Mouse (Mus musculus) cerebellum, postnatal 4 days (tissue): ENCODE results near the gene Phyhipl.
A peak's percentile ranks its signal among the peaks of the same experiment; 100 is the strongest.

ENCODE experiments used
- DNase-seq, 2 experiments: peaks; one replicate each; pipeline ENCODE4 v3.0.0; 2022; ENCODE audit warnings: low spot score in 2 of 2, mixed read lengths in 1 of 2

Gene Phyhipl

DNA sequence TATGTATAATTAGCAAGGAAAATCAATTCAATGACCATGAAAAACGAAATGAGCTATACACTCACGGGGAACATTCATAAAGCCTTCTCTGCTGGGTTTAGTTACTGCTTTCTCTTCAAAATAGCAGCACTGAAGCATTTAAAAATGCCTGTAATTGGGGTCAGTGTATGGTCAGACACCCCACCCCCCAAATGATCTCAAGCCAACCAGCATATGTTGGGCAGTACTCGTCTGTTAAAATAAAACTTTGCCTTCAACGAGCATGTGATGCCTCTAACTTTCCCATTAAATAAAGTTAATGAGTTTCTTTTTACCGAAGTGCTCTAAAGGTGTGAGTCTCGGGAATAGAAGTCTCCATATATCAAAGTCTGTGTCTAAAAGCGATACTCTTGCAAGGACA is at the start of gene Phyhipl:
Gene Phyhipl (minus strand): TSS at position 138 of the 400 bp plus-strand sequence.
- DNase-seq = no peak

DNA sequence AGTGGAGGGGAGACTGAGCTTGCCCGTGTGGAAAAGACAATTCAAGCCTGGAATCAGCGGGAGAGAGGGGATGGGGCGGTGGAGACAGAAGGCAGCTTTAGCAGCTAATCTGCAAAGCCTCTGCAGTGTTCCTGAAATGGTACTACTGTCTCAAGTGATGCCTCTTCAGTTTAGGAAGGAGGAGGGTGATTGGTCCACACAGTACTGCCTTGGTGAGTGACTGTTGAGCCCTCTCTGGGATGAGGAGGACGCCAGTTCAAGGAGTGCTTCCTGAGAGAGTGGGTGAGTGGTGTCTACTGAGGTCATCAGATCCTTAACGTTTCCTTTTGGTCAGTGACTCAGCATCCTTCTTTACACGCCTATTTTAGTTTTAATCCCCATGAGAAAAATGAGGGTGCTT is 47.4 kb upstream of the Phyhipl start:
- no peak for DNase-seq

DNA sequence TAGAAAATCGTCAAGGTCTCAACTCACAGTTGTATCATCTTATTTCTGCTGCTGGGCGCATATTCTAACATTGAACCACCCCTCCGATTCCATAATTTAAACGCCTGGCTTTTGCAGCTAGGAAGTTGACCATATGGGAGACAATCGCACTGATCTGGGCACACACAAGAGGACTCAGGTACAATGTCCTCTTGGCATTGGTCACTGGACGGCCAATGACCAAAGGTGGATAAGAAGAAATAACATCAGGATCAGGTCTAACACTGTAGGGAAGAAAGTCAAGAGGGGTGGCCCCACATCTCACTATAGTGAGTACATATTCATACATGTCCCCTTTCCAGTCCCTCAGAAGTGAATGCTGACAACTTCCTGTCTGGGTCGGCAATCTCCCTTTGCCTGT is 43.8 kb upstream of the Phyhipl start:
- no peak for DNase-seq

DNA sequence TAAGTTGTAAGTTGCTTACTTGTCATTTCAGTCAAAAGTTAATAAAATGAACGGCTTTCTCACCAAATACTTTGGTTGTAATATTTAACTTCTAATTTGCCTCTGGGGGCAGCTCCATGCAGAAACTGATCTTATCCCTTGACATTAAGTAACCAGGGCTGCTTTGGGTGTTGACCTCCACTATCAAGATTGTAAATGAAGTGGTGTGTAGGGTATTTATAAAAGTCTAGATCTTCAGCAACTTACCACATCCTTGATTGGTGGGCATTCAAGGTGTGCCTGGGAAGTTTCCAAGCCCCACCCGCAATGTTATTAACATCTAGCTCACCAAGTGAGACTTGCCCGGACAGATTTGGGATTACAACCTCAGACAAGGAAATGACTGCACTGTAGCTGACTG is 42.2 kb upstream of the Phyhipl start:
- DNase-seq = no peak

DNA sequence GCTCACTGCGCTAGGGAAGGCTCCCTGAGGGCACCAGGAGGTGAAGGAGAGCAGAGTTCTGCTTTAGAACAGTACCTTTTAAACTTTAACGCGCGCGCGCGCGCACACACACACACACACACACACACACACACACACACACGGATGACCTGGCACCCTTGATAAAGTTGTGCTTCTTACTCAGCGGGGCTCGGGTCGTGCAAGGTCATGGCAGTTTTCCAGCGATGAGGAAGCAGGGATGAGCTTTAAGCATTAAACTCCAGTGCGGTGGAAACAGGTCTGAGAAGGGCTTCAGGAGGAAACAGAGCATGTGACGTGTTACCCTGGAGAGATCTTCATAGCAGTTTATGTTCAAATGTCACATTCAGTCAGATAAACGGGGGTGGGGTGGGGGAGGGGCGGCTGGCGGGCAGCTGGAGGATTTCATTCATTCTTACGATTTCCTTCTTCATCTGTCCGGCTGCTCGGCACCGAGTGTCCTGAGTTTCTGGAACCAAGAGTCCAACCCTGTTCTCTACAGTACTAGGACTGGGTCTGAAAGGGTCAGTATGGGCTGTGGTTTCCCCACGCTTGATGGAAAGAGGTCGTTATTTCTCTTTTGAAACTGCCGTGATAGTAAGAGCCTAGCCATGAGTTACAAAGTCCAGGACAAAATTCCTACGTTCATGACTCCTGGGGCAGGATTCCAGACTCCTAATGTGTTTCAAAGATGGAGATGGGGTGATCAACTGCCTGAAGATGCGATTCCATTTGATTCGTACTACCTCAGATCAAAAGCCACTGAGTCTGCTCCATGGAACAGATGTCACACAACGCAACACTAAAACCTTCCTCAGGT is 41.2 kb upstream of the Phyhipl start:
- no peak for DNase-seq

DNA sequence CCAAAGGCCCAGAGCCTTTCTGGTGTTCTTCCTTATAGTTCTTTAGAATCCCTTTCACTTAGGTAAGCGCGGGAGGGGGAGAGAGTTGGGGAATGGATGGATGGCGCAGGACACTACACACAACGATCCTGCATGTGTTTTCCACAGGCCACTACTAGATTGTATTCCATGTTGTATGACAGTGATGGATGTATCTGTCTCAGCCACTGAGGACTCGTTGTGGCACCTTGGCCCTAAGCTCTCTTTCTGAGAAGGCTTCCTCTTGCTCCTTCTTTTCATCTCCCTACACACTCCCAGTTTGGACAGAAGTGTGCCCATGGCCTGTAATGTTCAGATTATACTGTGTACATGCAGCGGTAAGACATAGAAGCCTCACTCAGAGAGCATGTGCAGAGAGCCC is 33.6 kb upstream of the Phyhipl start:
- DNase-seq = no peak

DNA sequence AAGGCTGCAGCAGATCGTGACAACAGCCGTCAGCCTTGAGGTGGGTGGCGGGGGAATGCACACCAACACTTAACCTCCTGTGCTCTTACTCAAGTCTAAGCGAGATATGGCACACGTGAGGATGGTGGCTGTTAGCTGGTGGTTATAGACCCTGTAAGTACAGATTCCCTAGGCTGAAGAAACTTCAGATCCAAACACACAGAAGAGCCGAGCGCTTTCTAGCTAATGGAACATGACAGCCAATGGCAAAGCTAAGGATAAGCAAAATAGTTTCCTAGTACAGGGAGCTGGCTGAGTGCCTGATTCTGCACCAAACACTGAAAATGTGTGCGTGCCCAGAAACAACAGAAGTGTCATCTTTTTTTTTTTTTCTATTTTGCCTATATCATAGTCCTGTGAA is 33.1 kb upstream of the Phyhipl start:
- DNase-seq = no peak

DNA sequence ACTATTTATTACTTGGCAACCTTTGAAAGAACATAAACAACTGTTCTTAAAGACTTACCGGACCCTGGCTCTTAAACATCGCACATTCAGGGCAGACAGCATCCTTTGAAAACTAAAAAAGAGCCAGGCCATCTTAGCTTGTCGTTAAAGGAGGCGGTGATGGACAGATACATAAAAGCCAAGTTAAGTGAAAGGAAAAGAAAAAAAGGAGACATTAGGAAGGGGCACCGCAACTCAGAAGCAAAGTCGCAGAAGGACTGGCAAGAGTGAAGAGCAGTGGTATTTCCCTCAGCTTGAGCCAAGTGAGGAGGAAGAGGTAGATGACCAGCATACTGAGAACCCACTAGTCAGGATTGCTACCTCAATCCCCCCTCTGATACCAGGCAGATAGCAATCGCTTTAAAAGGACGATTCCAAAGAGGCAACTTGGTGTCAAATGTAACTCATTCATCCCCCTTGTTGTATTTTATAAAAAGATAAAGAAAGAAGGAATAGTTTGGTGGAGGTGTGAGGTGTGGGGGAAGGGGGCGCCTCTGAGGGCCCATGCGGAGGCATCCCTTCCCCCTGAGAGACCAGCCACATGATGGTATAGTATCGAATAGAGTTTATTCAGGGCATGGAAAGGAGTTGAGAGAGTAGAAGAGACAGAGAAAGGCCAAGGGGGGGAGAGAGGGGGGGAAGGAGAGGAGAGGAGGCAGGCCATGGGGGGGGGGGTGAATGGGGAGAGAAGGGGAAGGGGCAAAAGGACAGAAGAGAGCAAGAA is 31.4 kb upstream of the Phyhipl start:
- no peak for DNase-seq

DNA sequence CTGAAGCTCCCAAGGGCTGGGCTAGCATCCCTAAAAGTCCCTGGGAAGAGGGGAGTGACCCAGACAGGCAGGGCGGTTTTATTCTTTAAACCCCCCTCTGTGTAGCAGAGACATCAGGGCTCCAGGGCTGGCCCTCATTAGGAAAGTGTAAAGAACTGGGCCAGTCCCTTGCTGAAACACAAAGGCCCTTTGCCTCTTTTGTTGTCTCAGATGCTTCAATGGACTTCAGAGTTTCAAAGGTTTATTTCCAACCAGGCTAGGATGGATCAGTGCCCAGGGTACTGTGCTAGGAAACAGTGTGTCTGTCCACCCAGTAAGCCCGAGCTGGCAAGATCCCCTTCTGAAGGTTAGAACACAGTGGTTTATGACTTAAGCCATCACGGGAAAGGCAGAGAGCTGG is 30.7 kb upstream of the Phyhipl start:
- DNase-seq = peak in 1 of 2 experiments; percentile 25

DNA sequence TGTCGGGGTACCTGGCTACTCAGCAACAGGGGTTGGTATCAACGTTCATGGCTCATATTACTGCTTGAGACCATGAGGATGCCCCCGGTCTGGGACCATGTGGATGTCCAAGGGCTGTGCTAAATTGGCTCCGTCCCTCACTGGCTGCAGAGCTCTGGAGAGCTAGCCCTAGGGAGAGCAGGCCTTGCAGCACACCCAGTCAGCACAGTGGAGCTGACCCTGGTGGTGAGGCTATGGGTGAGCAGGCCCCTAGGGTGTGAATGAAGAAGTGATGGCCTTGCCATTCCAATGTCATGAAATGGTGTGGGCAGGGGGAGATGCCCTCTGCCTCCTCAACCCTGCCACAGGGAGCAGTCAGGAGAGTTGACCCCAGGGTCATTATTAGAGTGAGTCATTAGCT is 27.7 kb upstream of the Phyhipl start:
- DNase-seq = no peak

DNA sequence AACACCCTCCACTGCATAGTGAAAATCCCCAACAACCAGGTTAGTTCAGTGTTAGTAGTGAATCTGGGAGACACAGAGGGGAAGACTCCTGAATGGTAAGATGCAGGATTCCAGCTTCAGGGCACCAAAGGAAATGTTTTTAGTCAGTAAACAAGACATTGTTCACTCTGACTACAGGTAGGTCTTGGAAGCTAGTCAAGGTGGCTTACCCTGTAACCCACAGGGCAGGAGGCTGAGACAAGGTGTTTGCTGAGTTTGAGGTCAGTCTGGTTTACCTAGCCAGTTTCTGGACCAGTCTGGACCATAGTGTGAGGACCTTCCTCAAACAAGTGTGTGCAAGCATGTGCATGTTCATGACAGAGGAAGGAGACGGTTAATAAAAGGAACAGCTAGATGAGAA is 22.2 kb upstream of the Phyhipl start:
- DNase-seq = no peak

DNA sequence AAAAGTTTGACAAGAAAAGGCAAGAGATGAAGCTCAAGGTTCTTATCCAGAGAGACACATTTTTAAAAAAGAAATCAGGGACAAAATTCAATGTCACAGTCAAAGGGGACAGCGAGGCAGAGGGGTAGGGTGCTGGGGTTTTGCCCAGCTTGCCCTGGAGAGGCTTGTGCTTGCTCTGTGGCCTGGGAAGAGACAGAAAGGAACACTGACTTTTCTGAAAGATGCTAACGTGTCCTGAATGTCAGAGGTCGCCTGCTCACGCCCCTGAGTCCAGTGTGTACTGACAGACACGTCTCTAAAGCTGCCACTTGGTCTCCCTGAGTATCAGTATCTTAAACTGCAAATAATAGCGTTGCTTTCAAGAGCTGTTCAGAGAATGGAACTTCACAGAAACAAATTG is 507 bp upstream of the Phyhipl start:
- DNase-seq = no peak

DNA sequence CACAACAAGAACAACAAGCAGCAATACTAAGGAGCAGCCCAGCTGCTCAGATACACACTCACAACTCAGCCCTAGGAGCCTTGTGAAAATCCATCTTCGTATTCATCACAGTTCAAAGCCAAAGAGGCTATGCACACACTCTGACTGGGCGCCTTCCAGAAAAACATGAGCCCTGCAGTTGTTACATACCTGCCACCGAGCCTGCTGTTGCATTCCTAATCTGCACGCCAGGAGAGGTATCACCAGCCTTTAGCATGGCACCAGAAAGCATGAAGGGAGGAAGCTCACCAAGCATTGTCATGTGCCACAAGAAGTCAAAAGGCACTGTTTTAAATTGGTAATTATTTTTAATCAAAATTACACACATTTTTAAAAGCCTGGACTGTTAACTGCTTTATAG is 1.1 kb downstream of the Phyhipl start:
- DNase-seq = no peak

DNA sequence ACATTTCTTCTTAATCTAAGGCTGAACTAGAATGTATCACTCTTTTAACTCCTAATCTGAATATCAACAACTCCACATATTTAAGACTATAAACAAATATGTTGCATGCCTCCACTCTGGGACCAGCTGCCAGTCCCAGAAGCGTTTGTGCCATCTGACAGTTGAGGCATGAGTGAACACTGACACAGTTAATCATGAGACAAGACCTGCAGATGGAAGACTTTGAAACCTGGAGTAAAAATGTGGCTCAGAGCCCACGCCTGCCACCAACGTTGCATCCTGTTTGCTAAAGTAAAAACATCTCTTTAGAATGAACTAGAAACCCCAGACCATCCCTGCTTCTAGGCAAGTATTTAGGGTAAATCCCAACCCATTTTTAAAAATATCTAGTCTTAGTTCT is 1.6 kb downstream of the Phyhipl start:
- no peak for DNase-seq

DNA sequence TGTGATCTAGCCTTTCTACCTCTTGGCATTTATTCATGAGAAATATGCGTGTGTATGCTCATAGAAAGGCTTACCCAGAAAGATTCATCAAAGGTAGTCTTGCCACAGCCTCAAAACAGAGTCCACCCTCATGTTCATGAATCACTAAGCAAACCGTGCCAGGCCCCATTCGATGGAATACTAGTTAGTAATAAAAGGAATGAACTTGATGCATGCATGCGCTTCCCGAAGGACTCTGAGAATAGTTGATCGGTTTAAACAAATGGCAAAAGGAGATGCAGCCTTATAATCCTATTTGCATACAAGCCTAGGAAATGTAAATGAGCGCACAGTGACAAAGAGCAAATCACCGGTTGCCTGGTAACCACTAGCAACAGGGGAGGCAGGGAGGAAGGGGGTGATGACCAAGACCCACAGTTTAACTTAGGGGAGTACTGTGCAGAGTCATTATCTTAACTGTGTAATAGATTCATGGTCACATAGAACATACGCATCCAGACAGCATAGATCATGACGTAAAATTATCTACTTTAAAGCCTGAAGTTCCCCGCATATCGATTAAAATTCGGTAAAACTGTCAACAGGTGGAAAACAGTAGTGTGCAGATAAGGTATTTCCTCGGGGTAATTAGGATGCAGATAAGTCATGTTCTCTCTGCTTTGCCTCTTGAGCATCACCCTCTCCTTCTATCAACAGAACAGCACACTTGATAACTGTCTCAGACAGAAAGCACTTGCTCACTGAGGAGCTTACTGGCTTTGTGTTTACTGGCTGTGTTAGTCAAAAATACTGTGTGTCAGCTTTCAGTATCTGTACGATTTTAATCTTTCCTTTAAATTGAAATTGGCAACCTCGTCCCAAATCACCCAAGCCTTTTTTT is 3.8 kb downstream of the Phyhipl start:
- no peak for DNase-seq

DNA sequence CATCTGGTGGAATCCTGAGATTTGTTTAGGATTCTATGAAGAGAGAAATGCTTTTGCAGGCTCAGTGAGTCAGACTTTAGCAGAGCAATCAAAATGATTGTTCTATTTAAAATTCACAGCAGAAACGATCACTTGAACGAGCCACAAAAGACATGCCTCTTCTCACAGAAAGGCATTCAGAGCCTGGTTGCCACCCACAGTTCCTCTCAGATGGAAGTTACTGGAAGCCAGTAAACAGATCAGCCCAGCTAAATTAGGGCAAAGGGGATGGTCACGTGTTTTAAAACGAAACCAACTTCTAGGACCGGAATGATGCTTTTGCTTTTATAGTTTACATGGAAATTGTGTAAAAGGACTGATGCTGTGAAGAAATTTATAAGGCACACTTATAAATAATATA is 6.9 kb downstream of the Phyhipl start:
- DNase-seq = no peak

DNA sequence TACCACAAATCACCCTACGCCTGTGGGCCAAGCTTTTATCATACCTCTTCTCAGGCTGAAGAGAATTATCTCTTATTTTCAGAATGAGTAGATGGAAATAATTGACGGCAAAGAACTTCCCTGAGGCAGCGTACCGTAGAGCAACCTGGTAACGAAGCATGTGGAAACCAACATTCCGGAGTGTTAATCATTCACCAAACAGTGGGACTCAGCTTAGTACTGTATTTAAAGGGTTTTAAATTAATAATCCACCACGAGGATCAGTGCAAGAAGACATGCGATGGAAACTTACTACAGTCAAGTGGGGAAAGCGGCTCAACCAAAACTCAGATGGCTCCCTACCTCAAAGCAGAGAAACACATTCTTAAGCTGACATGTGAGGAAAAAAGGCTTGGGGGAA is 12.6 kb downstream of the Phyhipl start:
- no peak for DNase-seq

DNA sequence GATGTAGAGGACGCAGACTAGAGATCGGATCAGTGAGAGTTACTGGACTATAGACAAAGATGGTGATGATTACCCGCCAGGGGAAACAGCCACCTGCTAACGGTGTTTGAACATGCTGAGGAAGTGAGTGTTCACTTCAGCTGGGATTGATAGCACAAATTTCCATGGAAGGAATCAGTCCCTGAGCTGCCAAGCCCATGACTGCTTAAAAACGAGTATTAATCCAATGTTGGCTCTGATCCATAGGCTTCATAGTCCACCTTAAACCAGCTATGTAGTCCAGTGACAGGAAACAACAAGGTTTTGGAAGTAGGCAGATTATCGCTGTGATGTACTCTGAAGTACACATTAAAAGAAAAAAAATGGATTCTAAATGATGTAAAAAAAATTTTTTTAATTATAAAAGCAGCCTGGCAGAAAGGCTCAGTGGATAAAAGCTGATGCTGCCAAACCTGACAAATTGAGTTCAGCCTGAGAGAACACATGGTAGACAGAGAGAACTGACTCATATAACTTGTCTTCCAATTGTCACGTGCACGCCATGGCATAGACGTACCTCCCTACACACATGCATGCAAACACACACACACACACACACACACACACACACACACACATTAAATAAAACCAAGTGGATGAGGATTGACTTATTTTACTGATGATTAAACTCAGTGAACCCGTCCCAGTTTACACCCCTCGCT is 14.7 kb downstream of the Phyhipl start:
- DNase-seq = no peak

DNA sequence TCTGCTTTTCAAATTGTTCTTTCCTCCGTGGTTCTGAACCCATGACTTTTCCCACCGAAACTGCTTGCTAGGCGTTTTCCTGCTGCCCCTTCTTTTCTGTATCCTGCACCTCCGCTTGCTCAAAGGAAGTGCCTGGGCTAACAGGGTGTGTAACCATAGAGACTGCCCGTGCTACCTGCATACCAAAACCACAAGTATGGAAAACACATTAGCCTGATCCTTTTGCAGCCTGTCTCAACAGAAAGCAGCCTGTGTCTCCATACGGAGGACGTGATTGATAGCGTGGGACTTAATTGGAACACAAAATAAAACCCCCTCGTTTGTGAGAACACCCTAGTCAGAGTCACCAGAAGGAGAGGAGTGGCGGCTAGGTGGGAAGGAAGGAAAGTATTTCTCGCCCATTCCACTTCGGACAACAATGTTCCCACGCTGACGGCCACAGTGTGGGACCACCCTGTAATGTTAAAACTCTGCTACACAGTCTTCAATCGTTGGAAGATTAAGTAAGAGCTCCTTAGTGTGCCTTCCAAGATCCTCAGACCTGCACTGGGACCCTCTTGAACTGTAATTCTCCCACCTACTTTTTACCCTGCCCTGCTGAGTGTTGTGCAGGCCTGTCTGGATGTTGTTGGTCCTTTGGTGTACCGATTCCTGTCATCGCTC is 15.6 kb downstream of the Phyhipl start:
- no peak for DNase-seq

DNA sequence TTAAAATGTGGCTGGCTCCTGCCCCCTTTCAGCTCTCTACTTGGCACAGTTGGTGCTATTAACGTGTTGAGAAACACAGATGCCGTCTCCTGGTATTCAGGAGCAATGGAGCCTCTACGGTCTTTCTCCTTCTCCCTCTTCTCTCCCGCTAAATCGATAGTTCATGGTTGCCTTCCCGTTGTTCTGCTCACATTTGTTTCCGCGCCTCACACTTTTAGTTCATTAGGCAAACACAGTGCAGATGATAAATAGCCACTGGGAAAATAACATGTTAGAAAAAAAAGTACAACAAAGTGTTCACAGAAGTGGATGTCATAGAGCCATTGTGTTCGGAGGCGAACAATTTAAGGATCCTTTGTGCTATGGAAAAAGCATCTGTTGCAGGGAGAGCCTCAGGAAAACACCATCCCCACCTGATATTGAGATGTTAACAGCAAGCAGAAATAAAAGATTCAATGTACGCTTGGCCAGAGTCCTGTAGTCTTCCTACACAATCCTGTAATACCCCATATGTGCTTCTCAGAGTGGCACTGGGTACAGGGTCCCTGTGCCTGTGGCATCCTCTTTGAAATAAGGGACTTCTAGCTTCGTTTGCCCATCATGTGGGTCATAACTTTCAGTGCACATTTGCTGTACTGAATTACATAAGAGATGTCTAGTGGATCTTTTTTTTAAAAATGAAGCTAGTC is 18.0 kb downstream of the Phyhipl start:
- DNase-seq = no peak
